Mouse (Mus musculus): ENCODE results near the gene Awat2. TPM values are rescaled to one million over a fixed set of nuclear protein-coding genes. Genes with fewer than 3 reads are reported as not detected.

The Awat2 gene
- polyA plus RNA-seq, 1 experiment from 2014 or later = not detected

MicroRNA genes within 50 kb of the gene (microRNA counts, 519-probe panel; counts per million panel counts)
- 1,139 counts per million, percentile 2 among the panel's probes with 10 or more counts for microRNA mmu-miR-676

Small RNA genes within 50 kb of the gene (microRNA-seq; reads per million reads assigned to microRNA genes)
- gene Mir676 = 606 reads per million, percentile 75 among the genes with 10 or more reads in this experiment

Other genes starting within 250 kb of the Awat2 start
- gene Otud6a, start 13.7 kb downstream of the Awat2 start, polyA plus RNA-seq (2014; fragmentation: Nextera tagmentation; extraction: Ambion mirVana) = not detected in 2 replicates
- gene Igbp1, start 51.6 kb upstream of the Awat2 start, polyA plus RNA-seq (2014; fragmentation: Nextera tagmentation; extraction: Ambion mirVana) = 29.0 and 29.3 TPM in 2 replicates
- not detected in 2 replicates for gene Dgat2l6, start 82.1 kb upstream of the Awat2 start, polyA plus RNA-seq (2014; fragmentation: Nextera tagmentation; extraction: Ambion mirVana)
- not detected in 2 replicates for gene Awat1, start 129.5 kb upstream of the Awat2 start, polyA plus RNA-seq (2014; fragmentation: Nextera tagmentation; extraction: Ambion mirVana)
- not detected in 2 replicates for gene P2ry4, start 152.2 kb upstream of the Awat2 start, polyA plus RNA-seq (2014; fragmentation: Nextera tagmentation; extraction: Ambion mirVana)
- gene Arr3, start 162.8 kb upstream of the Awat2 start, polyA plus RNA-seq (2014; fragmentation: Nextera tagmentation; extraction: Ambion mirVana) = not detected in 2 replicates
- gene Kif4, start 183.0 kb upstream of the Awat2 start, polyA plus RNA-seq (2014; fragmentation: Nextera tagmentation; extraction: Ambion mirVana) = 3.4 and 8.6 TPM in 2 replicates
- 111 and 122 TPM in 2 replicates for gene Pdzd11, start 183.9 kb upstream of the Awat2 start, polyA plus RNA-seq (2014; fragmentation: Nextera tagmentation; extraction: Ambion mirVana)